Mouse (Mus musculus): ENCODE measurements around the gene Gmnn. TPM values are rescaled to one million over a fixed set of nuclear protein-coding genes. Genes with fewer than 3 reads are reported as not detected.

Gmnn gene
- total RNA-seq, 2 experiments from 2014 or later, result 183 to 214 TPM

DNA sequence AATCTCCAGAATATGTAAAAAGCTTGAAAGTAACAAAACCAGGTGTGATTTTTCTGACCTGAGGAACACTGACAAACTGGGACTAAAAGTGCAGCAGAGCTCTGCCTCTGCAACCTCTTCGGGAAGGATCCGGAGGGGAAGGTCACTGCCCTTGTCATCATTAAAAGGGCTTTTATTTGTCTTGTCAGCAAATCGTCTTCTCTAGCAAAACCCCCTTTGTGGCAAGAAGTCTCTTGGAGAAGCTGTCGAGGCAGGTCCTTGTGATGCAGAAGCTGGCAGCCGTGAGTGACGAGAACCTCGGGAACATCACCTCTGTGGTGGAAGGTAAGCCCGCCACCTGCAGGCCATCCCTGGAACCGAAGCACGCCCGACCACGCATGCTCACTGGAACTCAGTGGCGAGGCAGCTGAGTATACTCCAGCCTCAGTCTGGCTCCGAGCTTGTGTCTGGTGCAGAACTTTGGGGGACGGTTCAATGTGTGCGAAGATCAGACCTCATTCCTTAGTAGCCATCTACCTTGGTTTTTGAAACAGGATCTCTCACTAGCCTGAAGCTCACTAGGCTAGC lies 48.2 kb downstream of the Gmnn start:
- peak; percentile 43; the same call in 1 of the 2 replicates for ATAC-seq (replicated peaks; ENCODE audit: poor library complexity, severe bottlenecking)

- no peak for ATAC-seq (replicated peaks; ENCODE audit: poor library complexity, severe bottlenecking)
These were observed 49.1 kb downstream of the Gmnn start for GRCm38 (mm10) chr13:24712581-24713130.

DNA sequence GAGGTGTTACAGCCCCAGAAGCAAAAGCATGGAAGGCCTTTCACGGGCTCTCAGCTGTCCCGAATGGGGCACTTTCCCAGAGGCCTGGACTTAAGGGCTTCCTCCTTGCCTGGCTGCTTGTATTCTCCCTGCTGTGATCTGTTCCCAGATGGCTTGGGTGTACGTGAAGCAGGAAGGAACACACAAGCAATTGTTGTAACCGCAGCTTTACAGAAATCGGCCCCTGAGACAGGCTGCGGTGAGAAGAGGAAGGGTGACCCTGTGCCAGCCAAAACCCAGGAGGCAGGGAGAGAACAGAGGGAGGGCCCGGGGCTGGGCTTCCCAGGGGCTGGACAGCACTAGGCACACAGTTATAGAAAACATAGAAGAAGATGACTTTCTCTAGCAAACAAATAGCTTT lies 50.8 kb downstream of the Gmnn start:
- ATAC-seq (replicated peaks; ENCODE audit: poor library complexity, severe bottlenecking), result peak; percentile 92

GRCm38 (mm10) chr13:24709656-24710396 lies 51.9 kb downstream of the Gmnn start:
- no peak for ATAC-seq (replicated peaks; ENCODE audit: poor library complexity, severe bottlenecking)

- no peak for ATAC-seq (replicated peaks; ENCODE audit: poor library complexity, severe bottlenecking)
These were observed 59.6 kb downstream of the Gmnn start for GRCm38 (mm10) chr13:24702128-24702527.

Other genes starting within 250 kb of the Gmnn start
- gene Ripor2, start 179.7 kb downstream of the Gmnn start, total RNA-seq (2014; fragmentation: Nextera tagmentation), result 41.1 and 65.7 TPM in 2 replicates
- gene Ripor2, start 179.7 kb downstream of the Gmnn start, total RNA-seq (2017), result 27.8 and 33.5 TPM in 2 replicates
- gene Armh2, start 20.7 kb downstream of the Gmnn start, total RNA-seq (2014; fragmentation: Nextera tagmentation), result not detected in 2 replicates
- gene Armh2, start 20.7 kb downstream of the Gmnn start, total RNA-seq (2017), result not detected in 2 replicates
- 166 and 184 TPM in 2 replicates for gene BC005537, start 39.7 kb upstream of the Gmnn start, total RNA-seq (2014; fragmentation: Nextera tagmentation)
- gene BC005537, start 39.7 kb upstream of the Gmnn start, total RNA-seq (2017), result 57.0 and 63.6 TPM in 2 replicates
- gene Acot13, start 69.6 kb upstream of the Gmnn start, total RNA-seq (2014; fragmentation: Nextera tagmentation), result 37.7 and 40.4 TPM in 2 replicates
- gene Acot13, start 69.6 kb upstream of the Gmnn start, total RNA-seq (2017), result 41.8 and 46.1 TPM in 2 replicates
- gene Tdp2, start 69.8 kb upstream of the Gmnn start, total RNA-seq (2014; fragmentation: Nextera tagmentation), result 48.4 and 84.7 TPM in 2 replicates
- gene Tdp2, start 69.8 kb upstream of the Gmnn start, total RNA-seq (2017), result 51.8 and 57.7 TPM in 2 replicates
- not detected in 2 replicates for gene D130043K22Rik, start 83.2 kb upstream of the Gmnn start, total RNA-seq (2014; fragmentation: Nextera tagmentation)
- gene D130043K22Rik, start 83.2 kb upstream of the Gmnn start, total RNA-seq (2017), result not detected in 2 replicates
- 1.5 TPM in 2 replicates for gene Aldh5a1, start 175.7 kb upstream of the Gmnn start, total RNA-seq (2014; fragmentation: Nextera tagmentation)
- gene Aldh5a1, start 175.7 kb upstream of the Gmnn start, total RNA-seq (2017), result 2.6 and 3.1 TPM in 2 replicates
- 0.43 TPM in 1 of 2 replicates, not detected in the other for gene Gpld1, start 181.2 kb upstream of the Gmnn start, total RNA-seq (2014; fragmentation: Nextera tagmentation)
- gene Gpld1, start 181.2 kb upstream of the Gmnn start, total RNA-seq (2017), result 0.17 and 0.52 TPM in 2 replicates